Mouse (Mus musculus) brain, embryonic 14.5 days (tissue): ENCODE measurements around the gene Smarcc1. TPM values are rescaled to one million over a fixed set of nuclear protein-coding genes. Genes with fewer than 3 reads are reported as not detected.

Experiments
- DNase-seq: peaks from one replicate; pipeline ENCODE4 v3.0.0-alpha.2; 2011; ENCODE audit warnings: low read depth
- CTCF ChIP-seq: fragments of 200-500 bp; IDR thresholded peaks from 2 replicates; pipeline ENCODE4 v1.5.1; 2012; ENCODE audit warnings: inconsistent platforms, mild to moderate bottlenecking, moderate library complexity, borderline replicate concordance; ENCODE audit not compliant: insufficient read depth, insufficient read length; ENCODE audit errors: extremely low read depth
- POLR2A ChIP-seq: fragments of 200-500 bp; IDR thresholded peaks from 2 replicates; pipeline ENCODE4 v1.6.1; 2012; ENCODE audit warnings: mild to moderate bottlenecking, inconsistent platforms, borderline replicate concordance; ENCODE audit not compliant: poor library complexity, insufficient read depth, insufficient read length, severe bottlenecking; ENCODE audit errors: extremely low read depth
- polyA plus RNA-seq: library from polyadenylated mRNA; depleted of rRNA; stranded (reverse); fragments of >200 nt; gene quantifications from 2 replicates; pipeline ENCODE4 v1.2.3, GENCODE M21; 2012

Gene Smarcc1
- polyA plus RNA-seq, 1 experiment: 82.7 TPM

DNA sequence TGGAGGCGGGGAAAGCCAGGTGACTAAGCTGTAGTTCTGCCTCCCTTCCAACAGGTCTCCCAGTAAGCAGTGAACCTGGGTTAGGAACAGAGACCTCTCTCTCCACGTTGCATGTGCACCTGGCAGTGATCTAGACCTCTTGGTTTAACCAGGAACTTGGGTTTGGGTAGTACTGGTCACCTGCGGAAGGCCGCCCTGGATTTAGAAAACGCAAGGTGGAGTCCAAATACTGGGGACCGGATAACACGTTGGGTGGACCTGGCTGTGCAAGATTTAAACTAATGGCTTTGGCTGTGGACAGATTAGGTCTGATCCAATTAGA, 127.0 kb downstream of the Smarcc1 start:
- TF ChIP-seq POLR2A (no peak), CTCF (no peak)
- no peak for DNase-seq

- DNase-seq: peak; percentile 81
- TF ChIP-seq CTCF (no peak), POLR2A (0 out of 2 replicates have a peak, but pooled peaks have one; percentile 15)
Measured at GRCm38 (mm10) chr9:110244889-110245589, 127.5 kb downstream of the Smarcc1 start.

DNA sequence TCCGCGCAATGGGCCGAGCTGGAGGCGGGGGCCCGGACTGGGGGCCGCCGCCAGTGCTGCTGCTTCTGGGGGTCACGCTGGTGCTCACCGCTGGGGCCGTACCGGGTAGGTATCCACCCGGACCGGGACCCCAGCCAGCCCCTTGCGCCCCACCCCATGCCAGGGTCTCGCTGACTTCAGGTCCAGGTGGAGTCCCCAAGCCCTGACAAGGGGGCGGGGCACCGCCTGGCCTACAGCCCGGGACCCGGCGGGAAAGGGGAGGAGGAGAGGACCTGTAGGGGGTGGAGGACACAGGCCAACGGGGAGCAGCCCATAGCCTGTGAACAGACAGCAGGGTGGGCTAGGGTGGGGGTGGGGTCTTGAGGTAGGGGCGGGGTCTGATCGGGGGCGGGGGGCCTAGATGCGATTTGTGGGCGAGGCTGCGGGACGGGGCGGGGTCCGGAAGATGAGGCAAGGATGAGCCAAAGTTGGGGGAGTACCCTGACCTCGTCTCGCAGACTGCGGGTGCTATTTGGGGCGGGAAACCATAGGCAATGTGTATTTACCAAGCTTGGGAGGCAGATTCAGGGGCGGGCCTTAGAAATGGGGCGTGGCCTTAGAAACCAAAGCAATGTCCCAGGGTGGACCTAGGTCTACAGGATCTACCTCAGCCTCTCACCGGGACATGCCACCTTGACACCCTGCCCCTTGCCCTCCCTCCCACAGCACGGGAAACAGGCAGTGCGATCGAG, 128.2 kb downstream of the Smarcc1 start:
- no peak for TF ChIP-seq POLR2A
- no peak for TF ChIP-seq CTCF
- peak; percentile 79 for DNase-seq

DNA sequence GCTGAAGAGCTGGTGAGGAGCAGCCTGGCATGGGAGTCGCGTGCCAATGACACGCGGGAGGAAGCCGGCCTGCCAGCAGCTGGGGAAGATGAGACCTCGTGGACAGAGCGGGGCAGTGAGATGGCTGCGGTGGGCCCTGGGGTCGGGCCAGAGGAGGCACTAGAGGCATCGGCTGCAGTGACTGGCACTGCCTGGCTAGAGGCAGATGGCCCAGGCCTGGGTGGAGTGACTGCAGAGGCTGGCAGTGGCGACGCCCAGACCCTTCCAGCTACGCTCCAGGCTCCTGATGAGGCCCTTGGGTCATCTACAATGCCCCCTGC, 128.8 kb downstream of the Smarcc1 start:
- no peak for TF ChIP-seq CTCF
- no peak for TF ChIP-seq POLR2A
- no peak for DNase-seq

- no peak for DNase-seq
- TF ChIP-seq CTCF (no peak), POLR2A (no peak)
Measured at GRCm38 (mm10) chr9:110247049-110247448, 129.5 kb downstream of the Smarcc1 start.

- DNase-seq: no peak
- TF ChIP-seq CTCF (no peak), POLR2A (no peak)
Measured at GRCm38 (mm10) chr9:110248861-110249260, 131.4 kb downstream of the Smarcc1 start.

DNA sequence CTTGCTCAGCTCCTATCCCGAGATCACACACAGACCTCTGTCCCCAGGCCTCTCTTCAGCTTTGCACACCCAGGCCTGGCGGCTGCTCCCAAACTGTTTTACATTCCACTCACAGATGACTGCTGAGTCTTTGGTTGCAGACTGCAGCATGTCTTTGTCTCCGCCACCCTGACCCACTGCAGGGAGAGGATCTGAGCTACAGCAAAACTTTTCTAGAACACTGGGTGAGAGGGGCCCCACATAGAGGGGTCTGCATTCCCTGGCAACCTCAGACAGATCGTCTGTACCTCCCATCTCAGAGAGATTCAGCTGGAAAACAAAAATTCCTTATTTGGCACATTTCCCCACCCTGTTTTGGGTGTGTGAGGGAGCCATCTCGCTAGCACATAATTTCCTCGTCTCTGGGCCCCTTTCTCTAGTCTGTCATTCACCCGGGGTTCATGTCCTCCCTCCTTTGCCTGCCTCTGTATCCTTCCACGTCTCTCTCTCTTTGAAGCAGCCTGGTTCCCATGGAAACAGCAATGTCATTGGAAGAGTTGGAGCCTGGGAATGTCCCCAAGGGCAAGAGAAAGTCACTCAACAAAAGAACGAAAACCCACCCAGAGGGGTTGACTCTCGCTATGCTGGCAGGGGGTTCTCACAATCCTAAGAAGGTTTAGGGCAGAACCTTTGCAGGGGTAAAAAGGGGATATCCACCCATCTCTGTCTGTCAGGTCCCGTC, 132.5 kb downstream of the Smarcc1 start:
- TF ChIP-seq POLR2A: no peak
- TF ChIP-seq CTCF: no peak

GRCm38 (mm10) chr9:110250776-110251175, 133.3 kb downstream of the Smarcc1 start:
- TF ChIP-seq CTCF (no peak), POLR2A (no peak)
- peak; percentile 37 for DNase-seq

More for the DNA sequence above, 132.5 kb downstream of the Smarcc1 start:
- DNase-seq: peak; percentile 96

GRCm38 (mm10) chr9:110255407-110256019, 138.0 kb downstream of the Smarcc1 start:
- TF ChIP-seq POLR2A (no peak), CTCF (no peak)
- peak; percentile 80 for DNase-seq

DNA sequence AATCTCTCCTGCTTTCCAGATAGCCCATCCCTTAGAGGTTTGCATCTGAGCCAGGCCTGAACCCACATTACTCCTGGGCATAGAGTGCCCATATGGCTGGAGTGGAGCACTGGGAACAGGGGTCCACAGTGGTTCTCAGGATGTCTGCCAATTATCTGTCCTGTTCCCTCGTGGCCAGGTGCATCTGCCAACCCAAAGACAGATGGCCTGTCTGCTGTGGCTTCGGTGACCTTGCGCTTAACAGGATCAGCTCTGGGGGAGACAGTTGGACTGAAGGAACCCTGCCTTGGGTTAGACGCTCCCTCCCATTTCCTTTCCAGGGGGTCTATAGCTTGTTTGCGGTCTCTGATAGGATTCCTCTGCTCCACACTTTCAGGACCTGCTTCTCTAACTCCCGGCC, 141.1 kb downstream of the Smarcc1 start:
- TF ChIP-seq CTCF: no peak
- TF ChIP-seq POLR2A: no peak
- DNase-seq: no peak

- DNase-seq: no peak
- no peak for TF ChIP-seq POLR2A
- no peak for TF ChIP-seq CTCF
Measured at GRCm38 (mm10) chr9:110259118-110259517, 141.6 kb downstream of the Smarcc1 start.

DNA sequence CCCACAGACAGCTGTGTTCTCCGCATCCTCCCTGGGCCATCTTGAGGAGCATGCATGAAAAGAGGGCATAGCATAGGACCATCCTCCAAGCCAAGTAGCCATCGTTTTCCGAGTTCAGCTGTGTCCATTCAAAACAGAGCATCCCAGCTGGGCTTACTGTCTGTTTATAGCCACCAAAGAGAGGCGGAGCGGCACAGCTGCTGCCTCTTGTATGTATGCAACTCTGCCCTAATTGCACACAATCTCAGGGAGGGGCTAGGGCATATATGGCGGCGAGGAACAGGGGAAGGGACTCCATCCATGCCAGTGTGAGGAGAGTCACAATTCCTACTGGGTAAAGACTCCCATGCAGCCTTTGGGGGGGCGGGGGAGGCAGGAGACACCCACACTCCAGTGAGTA, 145.7 kb downstream of the Smarcc1 start:
- DNase-seq: no peak
- TF ChIP-seq CTCF (no peak), POLR2A (no peak)
